Mouse (Mus musculus) heart, adult 2 months (tissue): ENCODE data around the gene Olfr548-ps1.

ENCODE experiments used
- CTCF ChIP-seq: fragments of 200-600 bp; IDR thresholded peaks from 2 replicates; pipeline ENCODE4 v1.8.1; 2022; ENCODE audit warnings: antibody characterized with exemption, mild to moderate bottlenecking, moderate library complexity
- POLR2A ChIP-seq: fragments of 200-500 bp; IDR thresholded peaks from 2 replicates; pipeline ENCODE4 v1.6.1; 2011; ENCODE audit warnings: mild to moderate bottlenecking, low read depth, low read length, control low read depth; ENCODE audit not compliant: insufficient read depth

DNA sequence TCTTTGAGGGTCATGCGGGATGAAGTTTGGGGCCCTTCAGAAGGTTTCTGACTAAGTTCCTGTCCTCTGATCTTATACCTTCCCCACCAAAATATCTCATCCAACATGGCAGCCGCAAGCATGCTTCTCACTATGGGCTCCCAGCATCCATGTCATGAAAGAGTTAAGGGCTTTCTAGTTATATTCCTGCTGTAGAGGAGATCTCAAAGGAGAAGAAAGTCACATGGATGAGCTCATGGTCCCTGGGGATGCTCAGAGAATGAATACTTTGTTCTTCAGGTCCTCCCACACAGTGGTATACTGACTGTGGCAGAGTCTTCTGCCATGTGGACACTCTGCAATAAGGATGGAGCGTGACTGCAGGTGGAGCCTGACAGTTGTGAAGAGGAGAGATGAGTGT is 8.9 kb downstream of the Olfr548-ps1 start, which contains the start of gene Olfr549:
- TF ChIP-seq POLR2A (no peak), CTCF (no peak)
